Mouse (Mus musculus) neural tube, embryonic 11.5 days (tissue): ENCODE results near the gene Angptl2. TPM values are rescaled to one million over a fixed set of nuclear protein-coding genes. Genes with fewer than 3 reads are reported as not detected.
A peak's percentile ranks its signal among the peaks of the same experiment; 100 is the strongest.
"Not testable (repeated sequence)": the region's sequence is repeated elsewhere in the genome, so short reads cannot be mapped to it uniquely, and the experiment has no call there.

Source experiments
- ATAC-seq: fragments of 200-750 bp; cut with Nextera tagmentation; 2 replicates; pipeline ENCODE4 v1.8.0; 2017; ENCODE audit warnings: moderate number of reproducible peaks, mild to moderate bottlenecking, moderate TSS enrichment, moderate library complexity; ENCODE audit not compliant: insufficient read depth, low FRiP score, low TSS enrichment
- DNase-seq: peaks from one replicate; pipeline ENCODE4 v3.0.0-alpha.2; 2015; ENCODE audit warnings: low spot score
- H3K27ac ChIP-seq: fragments of 300-500 bp; sonication (generic); 2 replicates; pipeline ENCODE4 v1.5.1; 2014; ENCODE audit warnings: low read depth, mild to moderate bottlenecking, low read length
- H3K27me3 ChIP-seq: fragments of 300-500 bp; sonication (generic); 2 replicates; pipeline ENCODE4 v1.6.1; 2014; ENCODE audit warnings: mild to moderate bottlenecking, low read length, mixed read lengths; ENCODE audit not compliant: control insufficient read depth, insufficient read depth
- H3K36me3 ChIP-seq: fragments of 300-500 bp; sonication (generic); 2 replicates; pipeline ENCODE4 v1.6.1; 2014; ENCODE audit warnings: mild to moderate bottlenecking, low read length, moderate library complexity, mixed read lengths; ENCODE audit not compliant: control insufficient read depth, insufficient read depth
- H3K4me1 ChIP-seq: fragments of 300-500 bp; sonication (generic); 2 replicates; pipeline ENCODE4 v1.6.1; 2014; ENCODE audit warnings: low read length, mixed read lengths; ENCODE audit not compliant: control insufficient read depth, insufficient read depth
- H3K4me2 ChIP-seq: fragments of 300-500 bp; sonication (generic); 2 replicates; pipeline ENCODE4 v1.6.1; 2014; ENCODE audit warnings: low read depth, mild to moderate bottlenecking, moderate library complexity
- H3K4me3 ChIP-seq: fragments of 300-500 bp; sonication (generic); 2 replicates; pipeline ENCODE4 v1.5.1; 2014; ENCODE audit warnings: low read depth, low read length
- H3K9ac ChIP-seq: fragments of 300-500 bp; sonication (generic); 2 replicates; pipeline ENCODE4 v1.6.1; 2014; ENCODE audit warnings: mild to moderate bottlenecking, low read length
- H3K9me3 ChIP-seq: fragments of 300-500 bp; sonication (generic); 2 replicates; pipeline ENCODE4 v1.6.1; 2016; ENCODE audit warnings: low read length; ENCODE audit not compliant: control insufficient read depth
- WGBS: fragments of 180-500 bp; shearing (Covaris S2); extraction: QIAGEN DNeasy Blood & Tissue Kit; methylation state at CpG from one replicate; pipeline ENCODE4 v1.1.7; 2014; 5-methylcytosine and 5-hydroxymethylcytosine counted together
- polyA plus RNA-seq: library from polyadenylated mRNA; unstranded; fragments of >200 nt; fragmentation: Nextera tagmentation; extraction: Ambion mirVana; gene quantifications from 2 replicates; pipeline ENCODE4 v1.2.1, GENCODE M21; 2014

Gene Angptl2
- polyA plus RNA-seq, 1 experiment from 2014 or later, result 26.5 TPM

GRCm38 (mm10) chr2:33208134-33208533 lies 7.7 kb upstream of the Angptl2 start:
- H3K36me3 ChIP-seq, result no peaks in the 10 kb centered on the region
- no peak for ATAC-seq

GRCm38 (mm10) chr2:33210841-33211240 lies 5.0 kb upstream of the Angptl2 start:
- Histone ChIP-seq H3K27me3 (no peaks in the 10 kb centered on the region), H3K36me3 (no peaks in the 10 kb centered on the region), H3K4me1 (peaks cover 11% of the 10 kb centered on the region), H3K4me3 (no peak overlapping the region), H3K27ac (no peak overlapping the region), H3K9me3 (no peaks in the 10 kb centered on the region), H3K4me2 (no peak overlapping the region), H3K9ac (no peak overlapping the region)
- WGBS, result 83% methylated on average over 2 of the region's 2 CpGs
- no peak for DNase-seq
- no peak for ATAC-seq

More at GRCm38 (mm10) chr2:33208134-33208533, 7.7 kb upstream of the Angptl2 start:
- Histone ChIP-seq H3K4me3 (no peak overlapping the region), H3K4me2 (no peak overlapping the region), H3K4me1 (0 out of 2 replicates have a peak, but pooled peaks cover 5% of the 10 kb centered on the region), H3K27me3 (no peaks in the 10 kb centered on the region), H3K9ac (no peak overlapping the region), H3K9me3 (no peaks in the 10 kb centered on the region), H3K27ac (no peak overlapping the region)
- DNase-seq, result no peak
- 89% methylated on average over 5 of the region's 5 CpGs for WGBS

- not testable (repeated sequence) for H3K9me3 ChIP-seq, H3K36me3 ChIP-seq, H3K27ac ChIP-seq, H3K4me3 ChIP-seq, H3K27me3 ChIP-seq, DNase-seq, H3K4me1 ChIP-seq, ATAC-seq, H3K4me2 ChIP-seq, H3K9ac ChIP-seq
- WGBS, result 89% methylated on average over 11 of the region's 11 CpGs
Measured at GRCm38 (mm10) chr2:33211263-33211662, 4.6 kb upstream of the Angptl2 start.

- peaks cover 22% of the 10 kb centered on the region for H3K4me1 ChIP-seq
- H3K36me3 ChIP-seq, result no peaks in the 10 kb centered on the region
- WGBS, result 78% methylated on average over 5 of the region's 5 CpGs
- DNase-seq (no peak), ATAC-seq (no peak; the same call in 1 of the 2 replicates)
- H3K27ac ChIP-seq, result peak overlapping the region; percentile 87; the same call in 1 of the 2 replicates
- no peaks in the 10 kb centered on the region for H3K9me3 ChIP-seq
- H3K27me3 ChIP-seq, result no peaks in the 10 kb centered on the region
- peak overlapping the region; percentile 70 for H3K4me2 ChIP-seq
- peak overlapping the region; percentile 49; the same call in 1 of the 2 replicates for H3K4me3 ChIP-seq
- H3K9ac ChIP-seq, result peak overlapping the region; percentile 90; the same call in 1 of the 2 replicates
Measured at GRCm38 (mm10) chr2:33215177-33215699, 631 bp upstream of the Angptl2 start.

- no peaks in the 10 kb centered on the region for H3K9me3 ChIP-seq
- H3K36me3 ChIP-seq, result no peaks in the 10 kb centered on the region; the same call in none of the 2 replicates
- H3K9ac ChIP-seq, result peak overlapping the region; percentile 90
- H3K27me3 ChIP-seq, result no peaks in the 10 kb centered on the region
- WGBS, result 20% methylated on average over 18 of the region's 18 CpGs
- DNase-seq (peak; percentile 53), ATAC-seq (0 out of 2 replicates have a peak, but pooled peaks have one; percentile 13)
- peak overlapping the region; percentile 49 for H3K4me3 ChIP-seq
- H3K4me2 ChIP-seq, result peak overlapping the region; percentile 70
- H3K27ac ChIP-seq, result peak overlapping the region; percentile 87
- peaks cover 22% of the 10 kb centered on the region for H3K4me1 ChIP-seq
Measured at GRCm38 (mm10) chr2:33216645-33217424, 966 bp downstream of the Angptl2 start.

- no peak for ATAC-seq
- no peaks in the 10 kb centered on the region for H3K27me3 ChIP-seq
- 64% methylated on average over 3 of the region's 3 CpGs for WGBS
- peak overlapping the region; percentile 70 for H3K4me2 ChIP-seq
- peak overlapping the region; percentile 90; the same call in 1 of the 2 replicates for H3K9ac ChIP-seq
- H3K9me3 ChIP-seq, result no peaks in the 10 kb centered on the region
- no peak for DNase-seq
- peaks cover 4% of the 10 kb centered on the region for H3K36me3 ChIP-seq
- no peak overlapping the region for H3K27ac ChIP-seq
- H3K4me1 ChIP-seq, result peaks cover 22% of the 10 kb centered on the region
- H3K4me3 ChIP-seq, result peak overlapping the region; percentile 49
Measured at GRCm38 (mm10) chr2:33217425-33217794, 1.5 kb downstream of the Angptl2 start.

GRCm38 (mm10) chr2:33218903-33219625 lies 3.2 kb downstream of the Angptl2 start:
- ATAC-seq (no peak), DNase-seq (peak; percentile 29)
- no peak overlapping the region for H3K9ac ChIP-seq
- H3K4me1 ChIP-seq, result peaks cover 22% of the 10 kb centered on the region
- no peaks in the 10 kb centered on the region for H3K9me3 ChIP-seq
- no peak overlapping the region for H3K27ac ChIP-seq
- H3K36me3 ChIP-seq, result peaks cover 4% of the 10 kb centered on the region
- H3K27me3 ChIP-seq, result no peaks in the 10 kb centered on the region
- no peak overlapping the region for H3K4me3 ChIP-seq
- no peak overlapping the region for H3K4me2 ChIP-seq
- WGBS, result 73% methylated on average over 11 of the region's 11 CpGs

- ATAC-seq (no peak), DNase-seq (no peak)
- H3K9me3 ChIP-seq, result no peaks in the 10 kb centered on the region
- H3K4me2 ChIP-seq, result no peak overlapping the region
- H3K4me3 ChIP-seq, result no peak overlapping the region
- H3K4me1 ChIP-seq, result peaks cover 22% of the 10 kb centered on the region
- peaks cover 4% of the 10 kb centered on the region for H3K36me3 ChIP-seq
- no peak overlapping the region for H3K27ac ChIP-seq
- WGBS, result 88% methylated on average over 4 of the region's 4 CpGs
- H3K9ac ChIP-seq, result no peak overlapping the region
- no peaks in the 10 kb centered on the region for H3K27me3 ChIP-seq
Measured at GRCm38 (mm10) chr2:33219637-33220036, 3.8 kb downstream of the Angptl2 start.
